Mouse (Mus musculus) small intestine, adult 2 months (tissue): ENCODE data around the gene Dcn. TPM values are rescaled to one million over a fixed set of nuclear protein-coding genes. Genes with fewer than 3 reads are reported as not detected.

Experiments
- H3K27ac ChIP-seq: fragments of 200-500 bp; 2 replicates; pipeline ENCODE4 v1.5.1; 2012; ENCODE audit warnings: low read depth, low read length, control low read depth, inconsistent platforms; ENCODE audit not compliant: insufficient read depth
- H3K27me3 ChIP-seq: fragments of 200-500 bp; 2 replicates; pipeline ENCODE4 v1.6.1; 2012; ENCODE audit warnings: mild to moderate bottlenecking, moderate library complexity, low read length, inconsistent platforms; ENCODE audit not compliant: control insufficient read depth, insufficient read depth
- H3K36me3 ChIP-seq: fragments of 200-500 bp; 2 replicates; pipeline ENCODE4 v1.6.1; 2012; ENCODE audit warnings: mild to moderate bottlenecking, low read length, control low read depth, inconsistent platforms; ENCODE audit not compliant: control insufficient read depth, insufficient read depth
- H3K4me1 ChIP-seq: fragments of 200-500 bp; 2 replicates; pipeline ENCODE4 v1.6.1; 2012; ENCODE audit warnings: low read length, inconsistent platforms, mixed read lengths; ENCODE audit not compliant: control insufficient read depth, insufficient read depth, insufficient read length
- H3K4me3 ChIP-seq: fragments of 200-500 bp; 2 replicates; pipeline ENCODE4 v1.5.1; 2012; ENCODE audit warnings: low read depth, mild to moderate bottlenecking, control low read depth, inconsistent platforms, low read length, moderate library complexity
- CTCF ChIP-seq: fragments of 200-500 bp; IDR thresholded peaks from 2 replicates; pipeline ENCODE4 v1.5.1; 2012; ENCODE audit warnings: low read depth, mild to moderate bottlenecking, control low read depth, inconsistent platforms, low read length, moderate library complexity, mixed read lengths; ENCODE audit not compliant: insufficient replicate concordance, insufficient read length; ENCODE audit errors: extremely low read depth
- POLR2A ChIP-seq: fragments of 200-500 bp; IDR thresholded peaks from 2 replicates; pipeline ENCODE4 v1.6.1; 2012; ENCODE audit warnings: low read depth, mild to moderate bottlenecking, control low read depth, inconsistent platforms, low read length, moderate library complexity
- whole genome bisulfite sequencing: fragments of 180-500 bp; shearing (Covaris S2); methylation state at CpG from one replicate; pipeline ENCODE4 v1.1.7; 2018; 5-methylcytosine and 5-hydroxymethylcytosine counted together
- polyA plus RNA-seq: library from polyadenylated mRNA; depleted of rRNA; stranded (reverse); fragments of >200 nt; gene quantifications from 2 replicates; pipeline ENCODE4 v1.2.3, GENCODE M21; 2012; rRNA removed

Gene Dcn
- polyA plus RNA-seq, 1 experiment, result 33.5 TPM

- H3K4me1 ChIP-seq, result no peaks in the 10 kb centered on the region
- no peaks in the 10 kb centered on the region for H3K36me3 ChIP-seq
- WGBS, result 47% methylated on average over 1 of the region's 1 CpGs
- H3K27ac ChIP-seq, result no peak overlapping the region
- no peak for TF ChIP-seq CTCF
- TF ChIP-seq POLR2A, result no peak
- H3K27me3 ChIP-seq, result no peaks in the 10 kb centered on the region
- no peak overlapping the region for H3K4me3 ChIP-seq
Observed at GRCm38 (mm10) chr10:97547740-97548139, 68.3 kb downstream of the Dcn start.

- no peak within 1 kb of the TSS for H3K4me3 ChIP-seq
Observed at GRCm38 (mm10) chr10:97564957-97565856, 85.8 kb downstream of the Dcn start, which contains the start of gene Lum. Lum (plus strand) TSS chr10:97565128.

DNA sequence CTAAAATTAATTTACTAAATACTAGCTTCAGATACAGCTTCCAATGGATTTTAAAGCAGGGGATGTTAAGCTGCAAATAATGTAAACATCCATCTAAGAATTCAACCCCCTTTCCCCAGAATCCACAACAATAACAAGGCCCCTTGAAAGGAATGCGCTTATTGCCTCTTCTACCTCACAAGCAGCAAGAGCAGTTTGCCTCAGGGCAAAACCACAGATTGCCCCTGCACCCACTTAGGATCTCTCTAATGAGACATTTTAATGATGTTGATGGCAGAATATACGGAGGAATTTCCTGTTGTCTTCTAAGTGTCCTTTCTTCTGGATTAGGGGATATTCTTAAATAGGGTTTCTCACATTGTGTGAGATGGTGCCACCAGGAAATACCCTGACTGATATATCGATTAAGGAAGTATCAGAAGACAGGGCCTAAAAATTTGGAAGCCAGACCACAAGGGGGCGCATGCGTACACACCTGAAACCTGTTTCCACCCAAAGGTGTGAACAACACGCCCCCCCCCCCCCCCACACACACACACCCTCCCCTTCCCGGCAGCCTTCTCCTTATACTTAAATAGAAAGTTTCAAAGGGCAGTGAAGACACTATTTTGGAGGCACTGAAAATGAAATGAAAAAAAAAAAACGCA lies 88.2 kb downstream of the Dcn start:
- Histone ChIP-seq H3K27me3 (no peaks in the 10 kb centered on the region), H3K4me1 (no peaks in the 10 kb centered on the region), H3K27ac (no peak overlapping the region), H3K36me3 (no peaks in the 10 kb centered on the region), H3K4me3 (no peak overlapping the region)
- no peak for TF ChIP-seq POLR2A
- TF ChIP-seq CTCF, result no peak
- 66% methylated on average over 8 of the region's 8 CpGs for WGBS

More at GRCm38 (mm10) chr10:97564957-97565856, 85.8 kb downstream of the Dcn start, which contains the start of gene Lum:
- WGBS, result 61% methylated on average over 10 of the region's 10 CpGs
- Histone ChIP-seq H3K27me3 (no peaks in the 10 kb centered on the region), H3K27ac (no peak within 1 kb of the TSS), H3K36me3 (no peaks in the 10 kb centered on the region), H3K4me1 (no peaks in the 10 kb centered on the region)
- no peak for TF ChIP-seq CTCF
- no peak for TF ChIP-seq POLR2A

Other genes starting within 250 kb of the Dcn start
- 3.3 and 3.6 TPM in 2 replicates for gene Lum, start 85.5 kb downstream of the Dcn start, polyA plus RNA-seq
- gene Kera, start 127.3 kb downstream of the Dcn start, polyA plus RNA-seq, result not detected in 2 replicates
- gene Epyc, start 164.5 kb downstream of the Dcn start, polyA plus RNA-seq, result not detected in 2 replicates
- not detected in 2 replicates for gene Ccer1, start 213.4 kb downstream of the Dcn start, polyA plus RNA-seq
- not detected in 2 replicates for gene C030005K15Rik, start 247.1 kb downstream of the Dcn start, polyA plus RNA-seq